Mouse (Mus musculus) erythroblast, embryonic 14.5 days (primary cell): ENCODE data around the gene Muc4. TPM values are rescaled to one million over a fixed set of nuclear protein-coding genes. Genes with fewer than 3 reads are reported as not detected.

Source experiments
- H3K27me3 ChIP-seq: 2 replicates; pipeline ENCODE4 v1.6.1; 2012; ENCODE audit warnings: inconsistent platforms; ENCODE audit not compliant: control insufficient read depth
- H3K36me3 ChIP-seq: 2 replicates; pipeline ENCODE4 v1.6.1; 2012; ENCODE audit warnings: mild to moderate bottlenecking, inconsistent platforms; ENCODE audit not compliant: control insufficient read depth
- H3K4me1 ChIP-seq: 2 replicates; pipeline ENCODE4 v1.6.1; 2012; ENCODE audit warnings: inconsistent platforms; ENCODE audit not compliant: control insufficient read depth
- H3K4me3 ChIP-seq: replicated peaks from 2 replicates; pipeline ENCODE3; 2012; ENCODE audit warnings: moderate library complexity, mild to moderate bottlenecking, inconsistent platforms
- H3K9me3 ChIP-seq: 2 replicates; pipeline ENCODE4 v1.6.1; 2012; ENCODE audit warnings: low read length, inconsistent platforms, mixed read lengths; ENCODE audit not compliant: control insufficient read depth
- GATA1 ChIP-seq: IDR thresholded peaks from 2 replicates; pipeline ENCODE4 v1.6.1; 2012; ENCODE audit warnings: low read length, inconsistent platforms, mixed read lengths
- TAL1 ChIP-seq: IDR thresholded peaks from 3 replicates; pipeline ENCODE4 v1.6.1; 2012; ENCODE audit warnings: low read length, inconsistent platforms, mixed read lengths
- polyA plus RNA-seq: library from polyadenylated mRNA; stranded (reverse); fragments of >175 nt; gene quantifications from 2 replicates; pipeline ENCODE4 v1.2.3, GENCODE M21; 2012

The Muc4 gene
- polyA plus RNA-seq, 1 experiment, result not detected

- H3K9me3 ChIP-seq, result no peaks in the 10 kb centered on the region
- H3K4me3 ChIP-seq, result no peak overlapping the region
- no peaks in the 10 kb centered on the region for H3K27me3 ChIP-seq
- H3K4me1 ChIP-seq, result peaks cover 5% of the 10 kb centered on the region
- no peak for TF ChIP-seq GATA1
- no peak for TF ChIP-seq TAL1
- H3K36me3 ChIP-seq, result no peaks in the 10 kb centered on the region
Observed at GRCm38 (mm10) chr16:32723163-32723562, 12.5 kb upstream of the Muc4 start.

- H3K4me1 ChIP-seq, result peaks cover 5% of the 10 kb centered on the region
- no peaks in the 10 kb centered on the region for H3K36me3 ChIP-seq
- no peak for TF ChIP-seq TAL1
- TF ChIP-seq GATA1, result no peak
- H3K27me3 ChIP-seq, result no peaks in the 10 kb centered on the region
- no peak overlapping the region for H3K4me3 ChIP-seq
- no peaks in the 10 kb centered on the region for H3K9me3 ChIP-seq
Observed at GRCm38 (mm10) chr16:32723767-32724166, 11.9 kb upstream of the Muc4 start.

GRCm38 (mm10) chr16:32724259-32724658, 11.4 kb upstream of the Muc4 start:
- H3K27me3 ChIP-seq, result no peaks in the 10 kb centered on the region
- H3K4me1 ChIP-seq, result peaks cover 5% of the 10 kb centered on the region
- TF ChIP-seq GATA1 (no peak), TAL1 (no peak)
- H3K36me3 ChIP-seq, result no peaks in the 10 kb centered on the region
- H3K4me3 ChIP-seq, result no peak overlapping the region
- no peaks in the 10 kb centered on the region for H3K9me3 ChIP-seq

- no peak for TF ChIP-seq GATA1
- TF ChIP-seq TAL1, result no peak
Observed at GRCm38 (mm10) chr16:32726501-32726900, 9.2 kb upstream of the Muc4 start.

GRCm38 (mm10) chr16:32728240-32728639, 7.4 kb upstream of the Muc4 start:
- Histone ChIP-seq H3K9me3 (no peaks in the 10 kb centered on the region), H3K36me3 (no peaks in the 10 kb centered on the region), H3K4me3 (no peak overlapping the region), H3K27me3 (no peaks in the 10 kb centered on the region), H3K4me1 (peaks cover 3% of the 10 kb centered on the region)
- TF ChIP-seq GATA1 (no peak), TAL1 (no peak)

More at GRCm38 (mm10) chr16:32726501-32726900, 9.2 kb upstream of the Muc4 start:
- Histone ChIP-seq H3K9me3 (no peaks in the 10 kb centered on the region), H3K4me1 (peaks cover 5% of the 10 kb centered on the region), H3K4me3 (no peak overlapping the region), H3K36me3 (no peaks in the 10 kb centered on the region), H3K27me3 (no peaks in the 10 kb centered on the region)

GRCm38 (mm10) chr16:32728730-32729129, 7.0 kb upstream of the Muc4 start:
- H3K27me3 ChIP-seq, result no peaks in the 10 kb centered on the region

GRCm38 (mm10) chr16:32733213-32733612, 2.5 kb upstream of the Muc4 start:
- Histone ChIP-seq H3K4me3 (no peak overlapping the region), H3K36me3 (no peaks in the 10 kb centered on the region), H3K9me3 (no peaks in the 10 kb centered on the region), H3K4me1 (no peaks in the 10 kb centered on the region), H3K27me3 (no peaks in the 10 kb centered on the region)
- TF ChIP-seq GATA1 (no peak), TAL1 (no peak)

More at GRCm38 (mm10) chr16:32728730-32729129, 7.0 kb upstream of the Muc4 start:
- Histone ChIP-seq H3K36me3 (no peaks in the 10 kb centered on the region), H3K9me3 (no peaks in the 10 kb centered on the region), H3K4me1 (no peaks in the 10 kb centered on the region), H3K4me3 (no peak overlapping the region)
- TF ChIP-seq GATA1, result no peak

- H3K27me3 ChIP-seq, result no peaks in the 10 kb centered on the region
- no peaks in the 10 kb centered on the region for H3K4me1 ChIP-seq
- no peak overlapping the region for H3K4me3 ChIP-seq
- H3K9me3 ChIP-seq, result no peaks in the 10 kb centered on the region
- no peaks in the 10 kb centered on the region for H3K36me3 ChIP-seq
- no peak for TF ChIP-seq GATA1
- TF ChIP-seq TAL1, result no peak
Observed at GRCm38 (mm10) chr16:32736022-32736421, 336 bp downstream of the Muc4 start.

GRCm38 (mm10) chr16:32740003-32740663, 4.4 kb downstream of the Muc4 start:
- H3K4me1 ChIP-seq, result no peaks in the 10 kb centered on the region
- no peaks in the 10 kb centered on the region for H3K9me3 ChIP-seq
- no peaks in the 10 kb centered on the region for H3K36me3 ChIP-seq
- no peak overlapping the region for H3K4me3 ChIP-seq
- TF ChIP-seq TAL1 (no peak), GATA1 (no peak)
- no peaks in the 10 kb centered on the region for H3K27me3 ChIP-seq

GRCm38 (mm10) chr16:32741366-32741765, 5.7 kb downstream of the Muc4 start:
- Histone ChIP-seq H3K4me3 (no peak overlapping the region), H3K36me3 (no peaks in the 10 kb centered on the region), H3K27me3 (no peaks in the 10 kb centered on the region), H3K4me1 (no peaks in the 10 kb centered on the region), H3K9me3 (no peaks in the 10 kb centered on the region)
- no peak for TF ChIP-seq GATA1
- TF ChIP-seq TAL1, result no peak
